Mouse (Mus musculus) midbrain, embryonic 15.5 days (tissue): Measurements from ENCODE around the gene Tsfm. TPM values are rescaled to one million over a fixed set of nuclear protein-coding genes. Genes with fewer than 3 reads are reported as not detected.
A peak's percentile ranks its signal among the peaks of the same experiment; 100 is the strongest.

ENCODE experiments used
- ATAC-seq: fragments of 200-750 bp; cut with Nextera tagmentation; replicated peaks from 2 replicates; pipeline ENCODE4 v1.8.0; 2017; ENCODE audit warnings: moderate TSS enrichment
- H3K27ac ChIP-seq: fragments of 300-500 bp; sonication (generic); 2 replicates; pipeline ENCODE4 v1.5.1; 2015; ENCODE audit warnings: mild to moderate bottlenecking, inconsistent platforms
- H3K27me3 ChIP-seq: fragments of 300-500 bp; sonication (generic); replicated peaks from 2 replicates; pipeline ENCODE4 v1.6.1; 2015; ENCODE audit warnings: inconsistent platforms
- H3K36me3 ChIP-seq: fragments of 300-500 bp; sonication (generic); replicated peaks from 2 replicates; pipeline ENCODE4 v1.6.1; 2015; ENCODE audit warnings: inconsistent platforms
- H3K4me1 ChIP-seq: fragments of 300-500 bp; sonication (generic); 2 replicates; pipeline ENCODE4 v1.6.1; 2015; ENCODE audit warnings: inconsistent platforms
- H3K4me2 ChIP-seq: fragments of 300-500 bp; sonication (generic); 2 replicates; pipeline ENCODE4 v1.6.1; 2015; ENCODE audit warnings: inconsistent platforms, mild to moderate bottlenecking, moderate library complexity
- H3K4me3 ChIP-seq: fragments of 300-500 bp; sonication (generic); 2 replicates; pipeline ENCODE4 v1.5.1; 2015; ENCODE audit warnings: mild to moderate bottlenecking, inconsistent platforms
- H3K9ac ChIP-seq: fragments of 300-500 bp; sonication (generic); 2 replicates; pipeline ENCODE4 v1.6.1; 2015; ENCODE audit warnings: mild to moderate bottlenecking, inconsistent platforms
- H3K9me3 ChIP-seq: fragments of 300-500 bp; sonication (generic); 2 replicates; pipeline ENCODE4 v1.6.1; 2016; ENCODE audit warnings: inconsistent platforms
- WGBS: fragments of 180-500 bp; shearing (Covaris S2); methylation state at CpG from one replicate; pipeline ENCODE4 v1.1.7; 2015; ENCODE audit warnings: mixed read lengths; 5-methylcytosine and 5-hydroxymethylcytosine counted together
- polyA plus RNA-seq: library from polyadenylated mRNA; unstranded; fragments of >200 nt; fragmentation: Nextera tagmentation; extraction: Ambion mirVana; gene quantifications from 2 replicates; pipeline ENCODE4 v1.2.1, GENCODE M21; 2015

Gene Tsfm
- polyA plus RNA-seq, 1 experiment from 2014 or later, result 57.3 TPM

- ATAC-seq, result no peak
- H3K27ac ChIP-seq, result no peak overlapping the region
- no peak overlapping the region for H3K9ac ChIP-seq
- no peak overlapping the region for H3K4me3 ChIP-seq
- no peak overlapping the region for H3K4me2 ChIP-seq
- H3K27me3 ChIP-seq, result no peaks in the 10 kb centered on the region
- peaks cover 4% of the 10 kb centered on the region; the same call in 1 of the 2 replicates for H3K36me3 ChIP-seq
- 21% methylated on average over 2 of the region's 2 CpGs for WGBS
- no peaks in the 10 kb centered on the region for H3K4me1 ChIP-seq
- H3K9me3 ChIP-seq, result no peaks in the 10 kb centered on the region
Measured at GRCm38 (mm10) chr10:127017071-127017470, 13.6 kb downstream of the Tsfm start.

GRCm38 (mm10) chr10:127016488-127016887 is 14.2 kb downstream of the Tsfm start:
- no peak overlapping the region for H3K27ac ChIP-seq
- H3K36me3 ChIP-seq, result no peaks in the 10 kb centered on the region
- ATAC-seq, result no peak
- no peak overlapping the region for H3K4me2 ChIP-seq
- H3K27me3 ChIP-seq, result no peaks in the 10 kb centered on the region
- WGBS, result 69% methylated on average over 5 of the region's 5 CpGs
- no peak overlapping the region for H3K4me3 ChIP-seq
- H3K9me3 ChIP-seq, result no peaks in the 10 kb centered on the region
- no peak overlapping the region for H3K9ac ChIP-seq
- no peaks in the 10 kb centered on the region for H3K4me1 ChIP-seq

GRCm38 (mm10) chr10:127003806-127004205 is 26.8 kb downstream of the Tsfm start:
- Histone ChIP-seq H3K4me2 (no peak overlapping the region), H3K27ac (no peak overlapping the region), H3K4me3 (no peak overlapping the region), H3K36me3 (0 out of 2 replicates have a peak, but pooled peaks cover 4% of the 10 kb centered on the region), H3K27me3 (no peaks in the 10 kb centered on the region), H3K9ac (no peak overlapping the region), H3K9me3 (no peaks in the 10 kb centered on the region), H3K4me1 (no peaks in the 10 kb centered on the region)
- WGBS, result 71% methylated on average over 7 of the region's 7 CpGs
- no peak for ATAC-seq

GRCm38 (mm10) chr10:127003334-127003733 is 27.3 kb downstream of the Tsfm start:
- Histone ChIP-seq H3K4me3 (no peak overlapping the region), H3K36me3 (0 out of 2 replicates have a peak, but pooled peaks cover 9% of the 10 kb centered on the region), H3K27ac (no peak overlapping the region), H3K27me3 (no peaks in the 10 kb centered on the region), H3K9me3 (no peaks in the 10 kb centered on the region), H3K4me1 (no peaks in the 10 kb centered on the region), H3K4me2 (no peak overlapping the region), H3K9ac (no peak overlapping the region)
- WGBS, result 88% methylated on average over 8 of the region's 8 CpGs
- ATAC-seq, result no peak

- no peaks in the 10 kb centered on the region for H3K9me3 ChIP-seq
- H3K4me3 ChIP-seq, result no peak overlapping the region
- H3K9ac ChIP-seq, result no peak overlapping the region
- no peaks in the 10 kb centered on the region for H3K4me1 ChIP-seq
- ATAC-seq, result no peak
- H3K27ac ChIP-seq, result no peak overlapping the region
- H3K36me3 ChIP-seq, result peaks cover 13% of the 10 kb centered on the region; the same call in 1 of the 2 replicates
- H3K27me3 ChIP-seq, result no peaks in the 10 kb centered on the region
- H3K4me2 ChIP-seq, result no peak overlapping the region
- WGBS, result 95% methylated on average over 5 of the region's 5 CpGs
Measured at GRCm38 (mm10) chr10:127002765-127003164, 27.9 kb downstream of the Tsfm start.

GRCm38 (mm10) chr10:127002056-127002455 is 28.6 kb downstream of the Tsfm start:
- Histone ChIP-seq H3K36me3 (peaks cover 20% of the 10 kb centered on the region), H3K4me1 (no peaks in the 10 kb centered on the region), H3K9me3 (no peaks in the 10 kb centered on the region), H3K4me2 (no peak overlapping the region), H3K27me3 (no peaks in the 10 kb centered on the region), H3K9ac (no peak overlapping the region), H3K4me3 (no peak overlapping the region), H3K27ac (no peak overlapping the region)
- WGBS, result 76% methylated on average over 1 of the region's 1 CpGs
- ATAC-seq, result no peak

GRCm38 (mm10) chr10:127001297-127001696 is 29.3 kb downstream of the Tsfm start:
- Histone ChIP-seq H3K27me3 (no peaks in the 10 kb centered on the region), H3K4me3 (no peak overlapping the region), H3K4me1 (no peaks in the 10 kb centered on the region), H3K9ac (no peak overlapping the region), H3K4me2 (no peak overlapping the region), H3K27ac (no peak overlapping the region), H3K36me3 (peaks cover 20% of the 10 kb centered on the region), H3K9me3 (no peaks in the 10 kb centered on the region)
- 85% methylated on average over 9 of the region's 9 CpGs for whole genome bisulfite sequencing
- ATAC-seq, result no peak

GRCm38 (mm10) chr10:127000529-127000928 is 30.1 kb downstream of the Tsfm start, which contains the start of gene Avil:
Gene Avil (plus strand): TSS chr10:127000709.
- 89% methylated on average over 5 of the region's 5 CpGs for WGBS
- no peak within 1 kb of the TSS for H3K4me2 ChIP-seq
- peaks cover 24% of the 10 kb centered on the region for H3K36me3 ChIP-seq
- ATAC-seq, result 0 out of 2 replicates have a peak, but pooled peaks have one; percentile 32
- no peaks in the 10 kb centered on the region for H3K27me3 ChIP-seq
- no peak within 1 kb of the TSS for H3K9ac ChIP-seq
- H3K9me3 ChIP-seq, result no peaks in the 10 kb centered on the region
- H3K4me3 ChIP-seq, result no peak within 1 kb of the TSS
- no peak within 1 kb of the TSS for H3K27ac ChIP-seq
- no peaks in the 10 kb centered on the region for H3K4me1 ChIP-seq

- no peak overlapping the region for H3K27ac ChIP-seq
- no peak overlapping the region for H3K4me2 ChIP-seq
- no peaks in the 10 kb centered on the region for H3K9me3 ChIP-seq
- no peak overlapping the region for H3K4me3 ChIP-seq
- no peaks in the 10 kb centered on the region for H3K4me1 ChIP-seq
- no peaks in the 10 kb centered on the region for H3K27me3 ChIP-seq
- H3K9ac ChIP-seq, result no peak overlapping the region
- no peak for ATAC-seq
- peaks cover 48% of the 10 kb centered on the region for H3K36me3 ChIP-seq
- 77% methylated on average over 13 of the region's 13 CpGs for WGBS
Measured at GRCm38 (mm10) chr10:126997340-126998113, 33.1 kb downstream of the Tsfm start.

- no peak for ATAC-seq
- H3K27ac ChIP-seq, result no peak overlapping the region
- WGBS, result 95% methylated on average over 3 of the region's 3 CpGs
- no peaks in the 10 kb centered on the region for H3K27me3 ChIP-seq
- no peak overlapping the region for H3K4me2 ChIP-seq
- no peak overlapping the region for H3K9ac ChIP-seq
- H3K4me3 ChIP-seq, result no peak overlapping the region
- peaks cover 10% of the 10 kb centered on the region for H3K4me1 ChIP-seq
- peaks cover 47% of the 10 kb centered on the region for H3K36me3 ChIP-seq
- H3K9me3 ChIP-seq, result no peaks in the 10 kb centered on the region
Measured at GRCm38 (mm10) chr10:126993621-126994020, 37.0 kb downstream of the Tsfm start.

GRCm38 (mm10) chr10:126991676-126992075 is 39.0 kb downstream of the Tsfm start:
- no peak for ATAC-seq
- no peak overlapping the region for H3K4me3 ChIP-seq
- peaks cover 33% of the 10 kb centered on the region; the same call in 1 of the 2 replicates for H3K36me3 ChIP-seq
- no peak overlapping the region for H3K9ac ChIP-seq
- H3K27ac ChIP-seq, result no peak overlapping the region
- WGBS, result 77% methylated on average over 3 of the region's 3 CpGs
- H3K27me3 ChIP-seq, result no peaks in the 10 kb centered on the region
- H3K9me3 ChIP-seq, result no peaks in the 10 kb centered on the region
- no peak overlapping the region for H3K4me2 ChIP-seq
- H3K4me1 ChIP-seq, result peaks cover 29% of the 10 kb centered on the region

GRCm38 (mm10) chr10:126990313-126991056 is 40.2 kb downstream of the Tsfm start:
- Histone ChIP-seq H3K9ac (no peak overlapping the region), H3K27ac (peak overlapping the region; percentile 49), H3K4me1 (peaks cover 40% of the 10 kb centered on the region)

More at GRCm38 (mm10) chr10:126990313-126991056, 40.2 kb downstream of the Tsfm start:
- H3K4me3 ChIP-seq, result no peak overlapping the region
- H3K9me3 ChIP-seq, result no peaks in the 10 kb centered on the region
- H3K36me3 ChIP-seq, result peaks cover 28% of the 10 kb centered on the region; the same call in 1 of the 2 replicates
- no peaks in the 10 kb centered on the region for H3K27me3 ChIP-seq
- WGBS, result 62% methylated on average over 7 of the region's 7 CpGs
- H3K4me2 ChIP-seq, result no peak overlapping the region
- ATAC-seq, result peak; percentile 61
